Mouse (Mus musculus): ENCODE measurements around the gene Pik3cg. TPM values are rescaled to one million over a fixed set of nuclear protein-coding genes. Genes with fewer than 3 reads are reported as not detected.

Gene Pik3cg
- polyA plus RNA-seq, 1 experiment, result not detected

- Histone ChIP-seq H3K36me3 (ENCODE audit: control insufficient read depth, insufficient read depth) (no peaks in the 10 kb centered on the region), H3K27me3 (ENCODE audit: control insufficient read depth, insufficient read depth, insufficient read length) (no peaks in the 10 kb centered on the region), H3ac (ENCODE audit: control insufficient read depth, insufficient read length) (no peak overlapping the region), H3K4me2 (ENCODE audit: low read depth) (no peak overlapping the region), H3K79me2 (ENCODE audit: control insufficient read depth, insufficient read depth) (no peaks in the 10 kb centered on the region), H3K4me3 (no peak overlapping the region)
- no peak for TF ChIP-seq MYOG (IDR thresholded peaks at IDR 0.05; ENCODE audit: control insufficient read depth in 1 of 3, insufficient read depth in 1 of 3, insufficient read length in 2 of 3, low read depth in 2 of 3)
- no peak for TF ChIP-seq POLR2A (IDR thresholded peaks at IDR 0.05; ENCODE audit: insufficient read length, low read depth)
- TF ChIP-seq TCF12 (IDR thresholded peaks at IDR 0.05; ENCODE audit: insufficient read depth, poor library complexity, severe bottlenecking), result no peak
- TF ChIP-seq USF1 (IDR thresholded peaks at IDR 0.05; ENCODE audit: low read depth), result no peak
- no peak for TF ChIP-seq CEBPB (IDR thresholded peaks at IDR 0.05; ENCODE audit: insufficient read depth, poor library complexity, severe bottlenecking)
- TF ChIP-seq MYOD1 (IDR thresholded peaks at IDR 0.05; ENCODE audit: control insufficient read depth in 1 of 3, insufficient read length in 2 of 3, low read depth in 2 of 3), result no peak
- no peak for TF ChIP-seq MAX (IDR thresholded peaks at IDR 0.05; ENCODE audit: low read depth)
- no peak for TF ChIP-seq TCF3 (IDR thresholded peaks at IDR 0.05; ENCODE audit: insufficient read length, low read depth)
- TF ChIP-seq SRF (IDR thresholded peaks at IDR 0.05; ENCODE audit: control insufficient read depth, insufficient read length, low read depth), result no peak
- TF ChIP-seq POLR2AphosphoS2 (IDR thresholded peaks at IDR 0.05; ENCODE audit: insufficient read length, low read depth), result no peak
- no peak for TF ChIP-seq REST (IDR thresholded peaks at IDR 0.05; ENCODE audit: insufficient read depth, insufficient read length)
- no peak for TF ChIP-seq E2F4 (IDR thresholded peaks at IDR 0.05; ENCODE audit: insufficient read depth)
Measured at GRCm38 (mm10) chr12:32200387-32201069, 7.9 kb downstream of the Pik3cg start.

GRCm38 (mm10) chr12:32199422-32199821 is 9.0 kb downstream of the Pik3cg start:
- H3K4me2 ChIP-seq (ENCODE audit: low read depth), result no peak overlapping the region
- no peak overlapping the region for H3ac ChIP-seq (ENCODE audit: control insufficient read depth, insufficient read length)
- TF ChIP-seq MYOG (IDR thresholded peaks at IDR 0.05; ENCODE audit: control insufficient read depth in 1 of 3, insufficient read depth in 1 of 3, insufficient read length in 2 of 3, low read depth in 2 of 3) (no peak), SRF (IDR thresholded peaks at IDR 0.05; ENCODE audit: control insufficient read depth, insufficient read length, low read depth) (no peak), USF1 (IDR thresholded peaks at IDR 0.05; ENCODE audit: low read depth) (no peak), MYOD1 (IDR thresholded peaks at IDR 0.05; ENCODE audit: control insufficient read depth in 1 of 3, insufficient read length in 2 of 3, low read depth in 2 of 3) (no peak), CEBPB (IDR thresholded peaks at IDR 0.05; ENCODE audit: insufficient read depth, poor library complexity, severe bottlenecking) (no peak), TCF3 (IDR thresholded peaks at IDR 0.05; ENCODE audit: insufficient read length, low read depth) (no peak), REST (IDR thresholded peaks at IDR 0.05; ENCODE audit: insufficient read depth, insufficient read length) (no peak), MAX (IDR thresholded peaks at IDR 0.05; ENCODE audit: low read depth) (no peak), POLR2AphosphoS2 (IDR thresholded peaks at IDR 0.05; ENCODE audit: insufficient read length, low read depth) (no peak), POLR2A (IDR thresholded peaks at IDR 0.05; ENCODE audit: insufficient read length, low read depth) (no peak), E2F4 (IDR thresholded peaks at IDR 0.05; ENCODE audit: insufficient read depth) (no peak), TCF12 (IDR thresholded peaks at IDR 0.05; ENCODE audit: insufficient read depth, poor library complexity, severe bottlenecking) (no peak)

GRCm38 (mm10) chr12:32198025-32198424 is 10.4 kb downstream of the Pik3cg start:
- TF ChIP-seq TCF3 (IDR thresholded peaks at IDR 0.05; ENCODE audit: insufficient read length, low read depth) (no peak), TCF12 (IDR thresholded peaks at IDR 0.05; ENCODE audit: insufficient read depth, poor library complexity, severe bottlenecking) (no peak), USF1 (IDR thresholded peaks at IDR 0.05; ENCODE audit: low read depth) (no peak), MYOD1 (IDR thresholded peaks at IDR 0.05; ENCODE audit: control insufficient read depth in 1 of 3, insufficient read length in 2 of 3, low read depth in 2 of 3) (no peak), CEBPB (IDR thresholded peaks at IDR 0.05; ENCODE audit: insufficient read depth, poor library complexity, severe bottlenecking) (no peak), MYOG (IDR thresholded peaks at IDR 0.05; ENCODE audit: control insufficient read depth in 1 of 3, insufficient read depth in 1 of 3, insufficient read length in 2 of 3, low read depth in 2 of 3) (no peak), MAX (IDR thresholded peaks at IDR 0.05; ENCODE audit: low read depth) (no peak), SRF (IDR thresholded peaks at IDR 0.05; ENCODE audit: control insufficient read depth, insufficient read length, low read depth) (no peak)
- no peaks in the 10 kb centered on the region for H3K79me2 ChIP-seq (ENCODE audit: control insufficient read depth, insufficient read depth)
- H3K36me3 ChIP-seq (ENCODE audit: control insufficient read depth, insufficient read depth), result no peaks in the 10 kb centered on the region
- no peak overlapping the region for H3K4me3 ChIP-seq
- no peak overlapping the region for H3ac ChIP-seq (ENCODE audit: control insufficient read depth, insufficient read length)
- H3K27me3 ChIP-seq (ENCODE audit: control insufficient read depth, insufficient read depth, insufficient read length), result no peaks in the 10 kb centered on the region
- no peak overlapping the region for H3K4me2 ChIP-seq (ENCODE audit: low read depth)

More at GRCm38 (mm10) chr12:32199422-32199821, 9.0 kb downstream of the Pik3cg start:
- Histone ChIP-seq H3K27me3 (ENCODE audit: control insufficient read depth, insufficient read depth, insufficient read length) (no peaks in the 10 kb centered on the region), H3K4me3 (no peak overlapping the region), H3K36me3 (ENCODE audit: control insufficient read depth, insufficient read depth) (no peaks in the 10 kb centered on the region), H3K79me2 (ENCODE audit: control insufficient read depth, insufficient read depth) (no peaks in the 10 kb centered on the region)

GRCm38 (mm10) chr12:32195000-32195399 is 13.5 kb downstream of the Pik3cg start:
- no peaks in the 10 kb centered on the region for H3K36me3 ChIP-seq (ENCODE audit: control insufficient read depth, insufficient read depth)
- H3K4me2 ChIP-seq (ENCODE audit: low read depth), result no peak overlapping the region
- no peaks in the 10 kb centered on the region for H3K27me3 ChIP-seq (ENCODE audit: control insufficient read depth, insufficient read depth, insufficient read length)
- no peak overlapping the region for H3K4me3 ChIP-seq
- TF ChIP-seq REST (IDR thresholded peaks at IDR 0.05; ENCODE audit: insufficient read depth, insufficient read length) (no peak), E2F4 (IDR thresholded peaks at IDR 0.05; ENCODE audit: insufficient read depth) (no peak), TCF3 (IDR thresholded peaks at IDR 0.05; ENCODE audit: insufficient read length, low read depth) (no peak), MAX (IDR thresholded peaks at IDR 0.05; ENCODE audit: low read depth) (no peak), USF1 (IDR thresholded peaks at IDR 0.05; ENCODE audit: low read depth) (no peak), MYOG (IDR thresholded peaks at IDR 0.05; ENCODE audit: control insufficient read depth in 1 of 3, insufficient read depth in 1 of 3, insufficient read length in 2 of 3, low read depth in 2 of 3) (no peak), TCF12 (IDR thresholded peaks at IDR 0.05; ENCODE audit: insufficient read depth, poor library complexity, severe bottlenecking) (no peak), MYOD1 (IDR thresholded peaks at IDR 0.05; ENCODE audit: control insufficient read depth in 1 of 3, insufficient read length in 2 of 3, low read depth in 2 of 3) (no peak), POLR2AphosphoS2 (IDR thresholded peaks at IDR 0.05; ENCODE audit: insufficient read length, low read depth) (no peak), POLR2A (IDR thresholded peaks at IDR 0.05; ENCODE audit: insufficient read length, low read depth) (no peak), SRF (IDR thresholded peaks at IDR 0.05; ENCODE audit: control insufficient read depth, insufficient read length, low read depth) (no peak), CEBPB (IDR thresholded peaks at IDR 0.05; ENCODE audit: insufficient read depth, poor library complexity, severe bottlenecking) (no peak)
- H3K79me2 ChIP-seq (ENCODE audit: control insufficient read depth, insufficient read depth), result no peaks in the 10 kb centered on the region
- no peak overlapping the region for H3ac ChIP-seq (ENCODE audit: control insufficient read depth, insufficient read length)

Data from myocyte (in vitro differentiated cells).